Mouse (Mus musculus) cerebellum, adult 2 months (tissue): ENCODE results near the gene Ivd.

Source experiments
- CTCF ChIP-seq: fragments of 200-500 bp; IDR thresholded peaks from 2 replicates; pipeline ENCODE4 v1.5.1; 2011; ENCODE audit warnings: low read depth, mild to moderate bottlenecking, control low read depth, low read length, moderate library complexity, borderline replicate concordance; ENCODE audit not compliant: insufficient read depth
- POLR2A ChIP-seq: fragments of 200-500 bp; IDR thresholded peaks from 2 replicates; pipeline ENCODE4 v1.6.1; 2011; ENCODE audit warnings: low read length, control low read depth, borderline replicate concordance; ENCODE audit not compliant: insufficient read depth

DNA sequence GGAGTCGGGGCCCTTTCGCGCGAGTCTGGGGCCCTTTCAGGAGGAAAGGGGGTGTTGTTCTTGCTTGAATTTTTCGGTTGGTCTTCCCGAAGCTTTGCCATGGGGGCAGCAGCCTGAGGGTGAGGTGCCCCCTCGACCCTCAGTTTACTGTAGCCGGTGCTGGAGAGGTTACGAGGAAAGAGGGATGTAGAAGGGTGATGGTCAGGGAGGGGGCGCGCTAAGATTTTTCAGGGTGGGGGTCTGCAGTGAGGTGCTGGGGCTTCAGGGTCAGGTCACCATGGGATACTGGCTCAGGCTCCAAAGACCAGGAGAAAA lies 39.0 kb downstream of the Ivd start:
- no peak for TF ChIP-seq CTCF
- no peak for TF ChIP-seq POLR2A
